Mouse (Mus musculus): ENCODE results near the gene Cpa1. TPM values are rescaled to one million over a fixed set of nuclear protein-coding genes. Genes with fewer than 3 reads are reported as not detected.

Gene Cpa1
- polyA plus RNA-seq, 1 experiment: 2.3 TPM

GRCm38 (mm10) chr6:30673764-30674561 lies 34.9 kb downstream of the Cpa1 start:
- DNase-seq (ENCODE audit: low read depth): no peak

- DNase-seq (ENCODE audit: low read depth): no peak
Observed at GRCm38 (mm10) chr6:30674714-30675280, 35.8 kb downstream of the Cpa1 start.

- DNase-seq (ENCODE audit: low read depth): no peak
Observed at GRCm38 (mm10) chr6:30675281-30675771, 36.3 kb downstream of the Cpa1 start.

GRCm38 (mm10) chr6:30676506-30676905 lies 37.5 kb downstream of the Cpa1 start:
- DNase-seq (ENCODE audit: low read depth): no peak

- DNase-seq (ENCODE audit: low read depth): no peak
Observed at GRCm38 (mm10) chr6:30677591-30677990, 38.6 kb downstream of the Cpa1 start.

- no peak for DNase-seq (ENCODE audit: low read depth)
Observed at GRCm38 (mm10) chr6:30678482-30678881, 39.5 kb downstream of the Cpa1 start.

- DNase-seq (ENCODE audit: low read depth): no peak
Observed at GRCm38 (mm10) chr6:30679567-30679966, 40.5 kb downstream of the Cpa1 start.

- no peak for DNase-seq (ENCODE audit: low read depth)
Observed at GRCm38 (mm10) chr6:30680442-30680841, 41.4 kb downstream of the Cpa1 start.

- no peak for DNase-seq (ENCODE audit: low read depth)
Observed at GRCm38 (mm10) chr6:30681935-30682900, 43.2 kb downstream of the Cpa1 start.

- DNase-seq (ENCODE audit: low read depth): no peak
Observed at GRCm38 (mm10) chr6:30684570-30684969, 45.6 kb downstream of the Cpa1 start.

- no peak for DNase-seq (ENCODE audit: low read depth)
Observed at GRCm38 (mm10) chr6:30687198-30687597, 48.2 kb downstream of the Cpa1 start.

GRCm38 (mm10) chr6:30692826-30693225 lies 53.8 kb downstream of the Cpa1 start:
- no peak for DNase-seq (ENCODE audit: low read depth)

- DNase-seq (ENCODE audit: low read depth): peak; percentile 31
Observed at GRCm38 (mm10) chr6:30693350-30693991, 54.5 kb downstream of the Cpa1 start, which contains the start of gene Cep41. Gene Cep41, minus strand, starts transcription at chr6:30693749.

- DNase-seq (ENCODE audit: low read depth): no peak
Observed at GRCm38 (mm10) chr6:30694209-30694608, 55.2 kb downstream of the Cpa1 start.

Other genes with a start within 250 kb of the Cpa1 start
- 12.1 and 12.5 TPM in 2 replicates for gene Zc3hc1, start 248.2 kb upstream of the Cpa1 start, polyA plus RNA-seq (2012; rRNA removed)
- gene Klhdc10, start 237.3 kb upstream of the Cpa1 start, polyA plus RNA-seq (2012; rRNA removed): 28.4 and 34.6 TPM in 2 replicates
- 32.4 and 47.0 TPM in 2 replicates for gene Tmem209, start 129.4 kb upstream of the Cpa1 start, polyA plus RNA-seq (2012; rRNA removed)
- gene Ssmem1, start 129.4 kb upstream of the Cpa1 start, polyA plus RNA-seq (2012; rRNA removed): 0.09 and 0.27 TPM in 2 replicates
- gene Cpa2, start 97.6 kb upstream of the Cpa1 start, polyA plus RNA-seq (2012; rRNA removed): 0.63 and 1.3 TPM in 2 replicates
- gene Cpa4, start 70.8 kb upstream of the Cpa1 start, polyA plus RNA-seq (2012; rRNA removed): not detected in 2 replicates
- 0.20 and 0.41 TPM in 2 replicates for gene Cpa5, start 28.2 kb upstream of the Cpa1 start, polyA plus RNA-seq (2012; rRNA removed)
- gene Cep41, start 54.5 kb downstream of the Cpa1 start, polyA plus RNA-seq (2012; rRNA removed): 13.9 and 16.4 TPM in 2 replicates
- gene Mest, start 84.3 kb downstream of the Cpa1 start, polyA plus RNA-seq (2012; rRNA removed): 268 and 948 TPM in 2 replicates